Mouse (Mus musculus) testis, adult 2 months (tissue): ENCODE data around the gene Lilra6. TPM values are rescaled to one million over a fixed set of nuclear protein-coding genes. Genes with fewer than 3 reads are reported as not detected.
"Not testable (repeated sequence)": the region's sequence is repeated elsewhere in the genome, so short reads cannot be mapped to it uniquely, and the experiment has no call there.

Experiments used
- H3K27ac ChIP-seq: fragments of 200-500 bp; 2 replicates; pipeline ENCODE4 v1.5.1; 2012; ENCODE audit warnings: low read depth, low read length; ENCODE audit not compliant: control insufficient read depth, insufficient read depth
- H3K27me3 ChIP-seq: fragments of 200-500 bp; 2 replicates; pipeline ENCODE4 v1.6.1; 2012; ENCODE audit warnings: mild to moderate bottlenecking, low read length, moderate library complexity; ENCODE audit not compliant: control insufficient read depth, insufficient read depth
- H3K36me3 ChIP-seq: fragments of 200-500 bp; 2 replicates; pipeline ENCODE4 v1.6.1; 2012; ENCODE audit warnings: mild to moderate bottlenecking, low read length; ENCODE audit not compliant: control insufficient read depth, insufficient read depth
- H3K4me1 ChIP-seq: fragments of 200-500 bp; 2 replicates; pipeline ENCODE4 v1.6.1; 2012; ENCODE audit warnings: low read length; ENCODE audit not compliant: control insufficient read depth, insufficient read depth
- H3K4me3 ChIP-seq: fragments of 200-500 bp; 2 replicates; pipeline ENCODE4 v1.5.1; 2012; ENCODE audit warnings: low read depth, mild to moderate bottlenecking, low read length, moderate library complexity, mixed read lengths; ENCODE audit not compliant: control insufficient read depth
- CTCF ChIP-seq: fragments of 200-500 bp; IDR thresholded peaks from 2 replicates; pipeline ENCODE4 v1.5.1; 2012; ENCODE audit warnings: low read depth, mild to moderate bottlenecking, inconsistent platforms, low read length, moderate library complexity; ENCODE audit not compliant: control insufficient read depth, insufficient read depth, insufficient replicate concordance
- POLR2A ChIP-seq: fragments of 200-500 bp; IDR thresholded peaks from 2 replicates; pipeline ENCODE4 v1.6.1; 2012; ENCODE audit warnings: low read depth, mild to moderate bottlenecking, inconsistent platforms, low read length, moderate library complexity; ENCODE audit not compliant: control insufficient read depth
- polyA plus RNA-seq: library from polyadenylated mRNA; depleted of rRNA; stranded (reverse); fragments of >200 nt; gene quantifications from 2 replicates; pipeline ENCODE4 v1.2.3, GENCODE M21; 2012; rRNA removed

Gene Lilra6
- polyA plus RNA-seq, 1 experiment: 0.10 TPM

GRCm38 (mm10) chr7:3903704-3904103 lies 11.6 kb downstream of the Lilra6 start:
- Histone ChIP-seq H3K27me3 (no peaks in the 10 kb centered on the region), H3K36me3 (no peaks in the 10 kb centered on the region), H3K4me3 (no peak overlapping the region), H3K27ac (no peak overlapping the region), H3K4me1 (no peaks in the 10 kb centered on the region)
- no peak for TF ChIP-seq CTCF
- no peak for TF ChIP-seq POLR2A

GRCm38 (mm10) chr7:3898036-3898590 lies 17.2 kb downstream of the Lilra6 start, which contains the start of gene Gm14548:
Gene Gm14548 (minus strand): TSS chr7:3898120.
- not testable (repeated sequence) for H3K36me3 ChIP-seq, H3K4me1 ChIP-seq, H3K4me3 ChIP-seq, H3K27me3 ChIP-seq, H3K27ac ChIP-seq

GRCm38 (mm10) chr7:3875032-3875431 lies 40.3 kb downstream of the Lilra6 start:
- H3K4me3 ChIP-seq, H3K36me3 ChIP-seq, H3K4me1 ChIP-seq, H3K27me3 ChIP-seq, H3K27ac ChIP-seq: not testable (repeated sequence)

Other genes with a start within 250 kb of the Lilra6 start
- gene Leng1, start 249.7 kb downstream of the Lilra6 start, polyA plus RNA-seq: 5.2 and 5.7 TPM in 2 replicates
- 2.9 and 5.1 TPM in 2 replicates for gene Tmc4, start 237.9 kb downstream of the Lilra6 start, polyA plus RNA-seq
- gene Tsen34, start 222.6 kb downstream of the Lilra6 start, polyA plus RNA-seq: 14.0 and 14.6 TPM in 2 replicates
- 12.5 and 14.9 TPM in 2 replicates for gene Mboat7, start 222.0 kb downstream of the Lilra6 start, polyA plus RNA-seq
- gene Rps9, start 211.5 kb downstream of the Lilra6 start, polyA plus RNA-seq: 408 and 458 TPM in 2 replicates
- 0.51 and 0.79 TPM in 2 replicates for gene Pirb, start 195.1 kb downstream of the Lilra6 start, polyA plus RNA-seq
- gene Gm15448, start 89.8 kb downstream of the Lilra6 start, polyA plus RNA-seq: not detected in 2 replicates
- gene Pira2, start 70.5 kb downstream of the Lilra6 start, polyA plus RNA-seq: 0.09 and 0.12 TPM in 2 replicates
- 0.11 TPM in 1 of 2 replicates, not detected in the other for gene Gm14548, start 17.4 kb downstream of the Lilra6 start, polyA plus RNA-seq
- 0.55 and 1.5 TPM in 2 replicates for gene Lair1, start 147.7 kb upstream of the Lilra6 start, polyA plus RNA-seq
- gene Ttyh1, start 203.9 kb upstream of the Lilra6 start, polyA plus RNA-seq: 59.3 and 70.0 TPM in 2 replicates
- gene Leng8, start 221.5 kb upstream of the Lilra6 start, polyA plus RNA-seq: 469 and 559 TPM in 2 replicates
- 5.1 and 5.7 TPM in 2 replicates for gene Leng9, start 234.9 kb upstream of the Lilra6 start, polyA plus RNA-seq
- 17.9 and 19.2 TPM in 2 replicates for gene Cdc42ep5, start 249.4 kb upstream of the Lilra6 start, polyA plus RNA-seq